Mouse (Mus musculus) midbrain, embryonic 14.5 days (tissue): ENCODE measurements around the gene Nav1. TPM values are rescaled to one million over a fixed set of nuclear protein-coding genes. Genes with fewer than 3 reads are reported as not detected.

Experiments used
- ATAC-seq: fragments of 200-750 bp; cut with Nextera tagmentation; 2 replicates; pipeline ENCODE4 v1.8.0; 2017; ENCODE audit warnings: moderate number of reproducible peaks, moderate library complexity; ENCODE audit not compliant: low FRiP score, low TSS enrichment
- DNase-seq: peaks from one replicate; pipeline ENCODE4 v3.0.0-alpha.2; 2015
- H3K27ac ChIP-seq: fragments of 300-500 bp; sonication (generic); replicated peaks from 2 replicates; pipeline ENCODE4 v1.5.1; 2014; ENCODE audit warnings: mild to moderate bottlenecking, low read depth, low read length, moderate library complexity
- H3K27me3 ChIP-seq: fragments of 300-500 bp; sonication (generic); 2 replicates; pipeline ENCODE4 v1.6.1; 2014; ENCODE audit warnings: low read length, control low read depth, mixed read lengths; ENCODE audit not compliant: control insufficient read depth, insufficient read depth
- H3K36me3 ChIP-seq: fragments of 300-500 bp; sonication (generic); 2 replicates; pipeline ENCODE4 v1.6.1; 2014; ENCODE audit warnings: low read length, control low read depth; ENCODE audit not compliant: control insufficient read depth, insufficient read depth
- H3K4me1 ChIP-seq: fragments of 300-500 bp; sonication (generic); 2 replicates; pipeline ENCODE4 v1.6.1; 2014; ENCODE audit warnings: mild to moderate bottlenecking, antibody characterized with exemption, low read length, control low read depth; ENCODE audit not compliant: control insufficient read depth, insufficient read depth
- H3K4me2 ChIP-seq: fragments of 300-500 bp; sonication (generic); 2 replicates; pipeline ENCODE4 v1.6.1; 2014; ENCODE audit warnings: mild to moderate bottlenecking, low read length, moderate library complexity
- H3K4me3 ChIP-seq: fragments of 300-500 bp; sonication (generic); replicated peaks from 2 replicates; pipeline ENCODE4 v1.5.1; 2014; ENCODE audit warnings: low read depth, low read length
- H3K9ac ChIP-seq: fragments of 300-500 bp; sonication (generic); replicated peaks from 2 replicates; pipeline ENCODE4 v1.6.1; 2014; ENCODE audit warnings: mild to moderate bottlenecking, low read length, moderate library complexity
- H3K9me3 ChIP-seq: fragments of 300-500 bp; sonication (generic); 2 replicates; pipeline ENCODE4 v1.6.1; 2016; ENCODE audit warnings: low read length, control low read depth, mixed read lengths; ENCODE audit not compliant: control insufficient read depth
- WGBS: fragments of 180-500 bp; shearing (Covaris S2); extraction: QIAGEN DNeasy Blood & Tissue Kit; methylation state at CpG from one replicate; pipeline ENCODE4 v1.1.7; 2014; 5-methylcytosine and 5-hydroxymethylcytosine counted together
- polyA plus RNA-seq: library from polyadenylated mRNA; unstranded; fragments of >200 nt; fragmentation: Nextera tagmentation; extraction: Ambion mirVana; gene quantifications from 2 replicates; pipeline ENCODE4 v1.2.1, GENCODE M21; 2014

Nav1 gene
- polyA plus RNA-seq, 1 experiment from 2014 or later: 56.3 TPM

GRCm38 (mm10) chr1:135462304-135462703 is 144.8 kb downstream of the Nav1 start:
- ATAC-seq (no peak), DNase-seq (no peak)
- Histone ChIP-seq H3K27ac (no peak overlapping the region), H3K4me1 (no peaks in the 10 kb centered on the region), H3K4me2 (no peak overlapping the region), H3K9me3 (no peaks in the 10 kb centered on the region), H3K27me3 (no peaks in the 10 kb centered on the region), H3K9ac (no peak overlapping the region), H3K4me3 (no peak overlapping the region), H3K36me3 (peaks cover 93% of the 10 kb centered on the region)
- WGBS: 89% methylated on average over 4 of the region's 4 CpGs

- no peak overlapping the region for H3K4me2 ChIP-seq
- H3K4me3 ChIP-seq: no peak overlapping the region
- H3K9me3 ChIP-seq: no peaks in the 10 kb centered on the region
- WGBS: 83% methylated on average over 3 of the region's 3 CpGs
- DNase-seq: peak; percentile 83
- ATAC-seq: no peak; the same call in 1 of the 2 replicates
- H3K36me3 ChIP-seq: peaks cover 93% of the 10 kb centered on the region
- no peak overlapping the region for H3K9ac ChIP-seq
- H3K4me1 ChIP-seq: no peaks in the 10 kb centered on the region
- H3K27ac ChIP-seq: no peak overlapping the region
- H3K27me3 ChIP-seq: no peaks in the 10 kb centered on the region
Observed at GRCm38 (mm10) chr1:135461097-135461730, 145.9 kb downstream of the Nav1 start.

- WGBS: 95% methylated on average over 16 of the region's 16 CpGs
- no peaks in the 10 kb centered on the region for H3K27me3 ChIP-seq
- no peak overlapping the region for H3K27ac ChIP-seq
- H3K4me2 ChIP-seq: no peak overlapping the region
- H3K9me3 ChIP-seq: no peaks in the 10 kb centered on the region
- H3K4me3 ChIP-seq: no peak overlapping the region
- ATAC-seq (no peak), DNase-seq (no peak)
- H3K36me3 ChIP-seq: peaks cover 94% of the 10 kb centered on the region
- no peak overlapping the region for H3K9ac ChIP-seq
- no peaks in the 10 kb centered on the region for H3K4me1 ChIP-seq
Observed at GRCm38 (mm10) chr1:135460521-135460920, 146.6 kb downstream of the Nav1 start.

GRCm38 (mm10) chr1:135457860-135458259 is 149.2 kb downstream of the Nav1 start:
- Histone ChIP-seq H3K36me3 (peaks cover 94% of the 10 kb centered on the region), H3K4me3 (no peak overlapping the region), H3K4me1 (no peaks in the 10 kb centered on the region), H3K4me2 (no peak overlapping the region), H3K9me3 (no peaks in the 10 kb centered on the region), H3K9ac (no peak overlapping the region), H3K27me3 (no peaks in the 10 kb centered on the region), H3K27ac (no peak overlapping the region)
- 91% methylated on average over 5 of the region's 5 CpGs for WGBS
- ATAC-seq (no peak), DNase-seq (no peak)

GRCm38 (mm10) chr1:135452259-135452658 is 154.8 kb downstream of the Nav1 start:
- ATAC-seq (no peak), DNase-seq (peak; percentile 67)
- H3K4me3 ChIP-seq: no peak overlapping the region
- H3K27me3 ChIP-seq: no peaks in the 10 kb centered on the region
- H3K27ac ChIP-seq: no peak overlapping the region
- peaks cover 90% of the 10 kb centered on the region for H3K36me3 ChIP-seq
- H3K4me2 ChIP-seq: no peak overlapping the region
- no peaks in the 10 kb centered on the region for H3K9me3 ChIP-seq
- 81% methylated on average over 10 of the region's 10 CpGs for WGBS
- no peak overlapping the region for H3K9ac ChIP-seq
- no peaks in the 10 kb centered on the region for H3K4me1 ChIP-seq

- Histone ChIP-seq H3K9me3 (no peaks in the 10 kb centered on the region), H3K4me2 (no peak overlapping the region), H3K4me3 (no peak overlapping the region), H3K9ac (no peak overlapping the region), H3K36me3 (peaks cover 82% of the 10 kb centered on the region), H3K27ac (no peak overlapping the region), H3K4me1 (no peaks in the 10 kb centered on the region), H3K27me3 (no peaks in the 10 kb centered on the region)
- WGBS: 88% methylated on average over 2 of the region's 2 CpGs
- DNase-seq (no peak), ATAC-seq (no peak)
Observed at GRCm38 (mm10) chr1:135451419-135451818, 155.7 kb downstream of the Nav1 start.

- Histone ChIP-seq H3K4me3 (no peak overlapping the region), H3K4me1 (no peaks in the 10 kb centered on the region), H3K4me2 (no peak overlapping the region), H3K9ac (no peak overlapping the region), H3K9me3 (no peaks in the 10 kb centered on the region), H3K36me3 (peaks cover 74% of the 10 kb centered on the region), H3K27ac (no peak overlapping the region), H3K27me3 (no peaks in the 10 kb centered on the region)
- ATAC-seq (no peak), DNase-seq (no peak)
- WGBS: 97% methylated on average over 8 of the region's 8 CpGs
Observed at GRCm38 (mm10) chr1:135449876-135450275, 157.2 kb downstream of the Nav1 start.

- no peak overlapping the region for H3K27ac ChIP-seq
- ATAC-seq (no peak), DNase-seq (no peak)
- no peak overlapping the region for H3K9ac ChIP-seq
- WGBS: 95% methylated on average over 5 of the region's 5 CpGs
- H3K4me3 ChIP-seq: no peak overlapping the region
- H3K36me3 ChIP-seq: peaks cover 71% of the 10 kb centered on the region
- no peaks in the 10 kb centered on the region for H3K9me3 ChIP-seq
- no peaks in the 10 kb centered on the region for H3K4me1 ChIP-seq
- no peaks in the 10 kb centered on the region for H3K27me3 ChIP-seq
- H3K4me2 ChIP-seq: no peak overlapping the region
Observed at GRCm38 (mm10) chr1:135448940-135449339, 158.2 kb downstream of the Nav1 start.

GRCm38 (mm10) chr1:135443506-135443905 is 163.6 kb downstream of the Nav1 start:
- Histone ChIP-seq H3K9ac (no peak overlapping the region), H3K4me1 (no peaks in the 10 kb centered on the region), H3K4me2 (no peak overlapping the region), H3K4me3 (no peak overlapping the region), H3K36me3 (peaks cover 70% of the 10 kb centered on the region), H3K9me3 (no peaks in the 10 kb centered on the region), H3K27ac (no peak overlapping the region), H3K27me3 (no peaks in the 10 kb centered on the region)
- DNase-seq (no peak), ATAC-seq (no peak)
- WGBS: 86% methylated on average over 12 of the region's 12 CpGs
